Mouse (Mus musculus) kidney, adult 18-20 months (tissue): Measurements from ENCODE around the gene Actg1.

Experiments used
- DNase-seq: peaks from one replicate; pipeline ENCODE4 v3.0.0; 2021

Gene Actg1

GRCm38 (mm10) chr11:120347791-120348683 lies at the start of gene Actg1:
TSS of gene Actg1 (minus strand) at chr11:120348542.
- DNase-seq: peak; percentile 86

DNA sequence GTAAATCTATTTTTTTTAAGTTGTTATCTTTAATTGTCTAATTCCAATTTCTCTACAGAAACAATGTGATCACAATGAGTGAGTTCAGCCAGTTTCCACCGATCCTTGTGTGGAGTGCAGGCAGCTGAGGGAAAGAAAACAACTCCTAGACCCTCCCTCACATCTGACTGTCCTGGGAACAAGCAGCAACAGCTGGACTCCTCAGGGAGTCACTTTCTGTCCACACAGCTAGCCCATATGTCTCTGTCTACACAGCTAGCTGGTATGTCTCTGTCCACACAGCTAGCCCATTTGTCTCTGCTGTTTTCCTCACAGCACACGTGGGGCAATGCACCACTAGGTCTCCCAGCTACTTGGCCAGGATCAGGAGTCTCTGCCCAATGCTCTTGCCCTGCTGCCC lies 49.3 kb upstream of the Actg1 start:
- no peak for DNase-seq

- DNase-seq: no peak
These were observed 47.3 kb upstream of the Actg1 start for GRCm38 (mm10) chr11:120395661-120396060.

DNA sequence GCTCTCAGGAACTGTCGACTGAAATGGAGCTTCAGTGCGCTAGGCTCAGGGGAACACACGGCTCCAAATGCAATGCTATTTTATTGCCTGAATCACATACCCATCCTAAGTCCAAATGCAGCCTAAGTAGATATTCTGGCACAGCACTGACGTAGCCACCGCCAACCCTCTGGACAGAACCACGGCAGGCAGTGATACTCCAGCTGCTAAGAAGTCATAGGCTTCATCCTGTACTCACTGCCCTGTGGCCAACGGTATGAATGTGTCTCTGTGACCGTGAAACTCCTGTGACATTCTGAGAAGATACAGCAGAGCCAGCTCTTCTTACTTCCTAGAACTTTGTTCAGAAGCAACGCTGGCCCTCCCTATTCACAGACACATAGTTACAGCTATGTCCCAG lies 40.2 kb upstream of the Actg1 start:
- DNase-seq: no peak

GRCm38 (mm10) chr11:120387157-120387556 lies 38.8 kb upstream of the Actg1 start:
- DNase-seq: peak; percentile 8

GRCm38 (mm10) chr11:120386632-120387031 lies 38.3 kb upstream of the Actg1 start:
- no peak for DNase-seq

GRCm38 (mm10) chr11:120382509-120382908 lies 34.2 kb upstream of the Actg1 start:
- no peak for DNase-seq

DNA sequence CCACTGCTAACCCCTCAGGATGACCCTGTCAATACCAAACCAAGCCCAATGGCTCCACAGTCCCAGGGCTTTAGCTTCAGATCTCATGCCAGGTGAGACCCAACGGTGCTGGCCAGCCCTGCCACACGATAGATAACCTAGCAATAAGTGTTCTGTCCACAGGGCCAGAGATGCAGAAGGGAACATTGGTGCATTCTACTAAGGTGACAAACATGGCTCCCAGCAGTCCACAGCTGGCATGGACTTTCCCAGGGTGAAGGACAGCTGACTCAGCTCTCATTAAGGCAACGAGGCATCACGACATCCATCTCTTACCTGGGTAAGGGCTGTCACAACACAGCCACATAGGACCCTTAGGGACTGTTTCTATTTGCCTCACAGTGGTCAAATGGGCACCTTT lies 32.8 kb upstream of the Actg1 start:
- no peak for DNase-seq

DNA sequence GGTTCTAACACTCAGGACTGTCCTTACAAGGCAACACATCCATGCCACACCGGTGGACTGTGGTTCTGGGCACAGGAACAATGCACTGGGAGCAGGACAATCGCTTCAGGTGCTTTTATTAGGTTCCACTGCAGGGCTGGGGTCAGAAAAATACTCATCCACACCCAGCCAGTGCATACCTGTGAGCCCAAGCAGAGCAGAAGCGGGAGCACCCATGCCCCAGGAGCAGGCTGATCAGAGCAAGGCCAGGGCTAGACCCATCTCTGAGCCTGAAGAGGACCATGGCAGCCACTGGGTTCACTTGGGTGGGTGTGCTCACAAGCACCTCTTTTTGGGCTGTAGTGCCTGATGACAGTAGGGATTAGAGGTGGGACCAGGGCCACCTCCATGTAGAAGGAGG lies 31.9 kb upstream of the Actg1 start:
- DNase-seq: no peak

DNA sequence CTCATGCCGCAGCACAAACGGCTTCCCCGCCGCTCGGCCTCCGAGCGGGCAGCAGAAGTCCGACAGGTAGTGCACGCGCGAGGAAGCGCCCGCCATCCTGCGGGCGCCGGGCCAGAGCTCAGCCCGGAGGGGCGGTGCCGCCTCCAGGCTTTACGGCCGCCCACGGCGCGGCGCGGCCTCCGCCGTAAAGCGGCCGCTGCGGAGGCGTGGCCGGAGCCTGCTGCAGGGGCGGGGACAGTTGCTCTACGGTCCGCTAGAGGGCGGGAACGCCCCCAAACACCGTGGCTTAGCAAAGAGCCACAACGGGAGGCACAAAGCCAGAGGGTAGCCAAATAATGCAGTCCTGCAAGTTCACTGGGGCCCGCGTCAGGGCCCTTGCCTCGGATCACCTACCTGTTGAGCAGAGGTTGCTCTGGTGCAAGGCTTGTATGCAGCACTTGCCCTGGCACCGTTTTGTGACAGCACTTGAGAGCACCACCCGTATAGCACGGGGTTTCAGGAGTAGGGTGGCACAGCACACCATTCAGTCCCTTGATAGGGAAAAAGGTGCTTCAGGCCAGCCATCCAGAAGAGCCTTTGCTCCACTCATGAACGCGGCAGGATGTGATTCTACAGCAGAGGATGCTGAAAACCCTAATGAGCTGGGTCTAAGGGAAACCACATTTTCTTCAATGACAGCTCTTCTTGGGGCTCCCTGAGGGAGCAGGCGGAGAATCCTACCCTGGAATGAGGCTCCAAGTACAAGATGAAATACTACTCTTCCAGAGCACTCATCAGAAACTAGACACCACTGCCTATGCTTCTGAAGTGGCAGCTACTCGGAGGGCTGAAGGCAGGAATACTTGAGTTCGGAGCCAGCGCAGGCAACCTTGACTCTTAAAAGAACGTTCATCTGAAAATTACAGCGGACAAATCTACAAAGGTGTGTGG lies 30.5 kb upstream of the Actg1 start, which contains the start of gene Faap100:
TSS of gene Faap100 (minus strand) at position 154 of the 930 bp plus-strand sequence.
- peak; percentile 93 for DNase-seq

- peak; percentile 74 for DNase-seq
These were observed 29.8 kb upstream of the Actg1 start for GRCm38 (mm10) chr11:120378031-120378610.

DNA sequence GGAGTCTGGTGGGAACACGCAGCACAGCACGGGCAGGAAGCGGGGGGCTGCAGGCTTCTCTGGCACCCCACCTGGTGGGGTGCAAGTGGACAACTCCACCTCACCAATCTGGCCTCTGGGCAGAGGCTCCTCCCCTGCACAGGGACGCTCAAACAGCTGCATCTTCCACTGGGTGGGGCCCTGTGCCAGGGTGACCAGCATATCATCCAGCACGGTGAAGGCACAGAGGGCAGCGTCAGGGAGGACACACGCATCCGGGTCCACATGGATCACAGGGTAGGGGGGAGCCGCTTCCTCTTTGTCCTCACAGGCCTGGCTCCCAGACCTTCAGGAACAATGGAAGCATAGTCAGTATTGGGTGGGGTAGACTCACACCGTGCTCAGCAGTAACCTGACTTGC lies 29.0 kb upstream of the Actg1 start:
- no peak for DNase-seq

- DNase-seq: no peak
These were observed 28.2 kb upstream of the Actg1 start for GRCm38 (mm10) chr11:120376302-120377160.

DNA sequence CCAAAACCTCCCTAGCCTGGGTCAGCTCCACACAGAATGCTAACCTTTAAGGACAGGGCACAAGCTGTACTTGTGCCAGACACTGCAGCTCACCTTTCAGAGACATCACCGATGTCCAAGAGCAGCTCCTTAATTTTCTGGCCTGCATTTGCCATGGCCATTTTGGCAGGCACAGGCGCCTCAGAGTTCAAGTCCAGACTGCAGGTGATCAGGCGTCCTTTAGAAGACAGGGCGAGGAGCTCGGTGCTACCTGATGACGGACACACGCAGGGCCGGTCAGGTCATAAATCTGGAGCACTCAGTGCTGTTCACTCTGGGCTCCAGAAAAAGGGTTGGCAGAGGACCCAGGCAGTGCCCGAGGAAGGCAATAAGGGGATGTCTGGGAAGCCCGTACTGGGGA lies 27.0 kb upstream of the Actg1 start:
- no peak for DNase-seq

DNA sequence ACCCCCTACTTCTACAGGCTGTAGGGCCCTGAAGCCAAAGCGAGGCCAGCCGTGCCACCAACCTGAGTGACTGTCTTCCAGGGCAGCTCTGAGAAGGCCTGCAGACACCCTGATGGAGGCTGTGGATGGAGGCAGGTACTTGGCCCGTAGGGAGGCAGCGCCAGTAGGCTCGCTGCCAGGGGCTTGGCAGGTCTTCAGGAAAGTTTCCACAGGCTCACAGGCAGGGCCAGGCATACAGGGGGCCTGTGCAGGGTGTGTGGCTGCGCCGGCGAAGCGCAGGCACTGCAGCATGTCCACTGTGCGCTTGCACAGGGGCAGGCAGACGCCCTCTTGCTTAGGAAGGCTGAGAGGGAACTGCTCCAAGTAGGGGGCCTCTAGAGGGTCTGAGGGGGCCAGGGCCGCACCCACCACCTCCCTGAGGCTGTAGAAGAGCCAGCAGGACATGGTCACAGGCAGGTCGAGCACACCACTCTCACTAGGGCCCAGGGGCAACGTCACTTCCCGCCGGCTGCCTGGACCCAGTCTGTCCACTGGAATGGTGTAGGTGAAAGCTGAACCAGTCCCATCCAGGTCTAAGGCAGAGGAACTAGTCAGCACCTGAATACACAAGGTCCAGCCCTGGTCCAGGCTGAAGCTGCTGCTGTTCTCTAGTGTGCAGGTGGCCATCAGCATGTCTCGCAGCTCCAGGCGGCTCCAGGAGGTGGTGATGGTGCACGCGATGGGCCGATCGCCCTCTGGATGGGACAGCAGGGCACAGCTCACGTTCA lies 25.7 kb upstream of the Actg1 start:
- DNase-seq: peak; percentile 76

DNA sequence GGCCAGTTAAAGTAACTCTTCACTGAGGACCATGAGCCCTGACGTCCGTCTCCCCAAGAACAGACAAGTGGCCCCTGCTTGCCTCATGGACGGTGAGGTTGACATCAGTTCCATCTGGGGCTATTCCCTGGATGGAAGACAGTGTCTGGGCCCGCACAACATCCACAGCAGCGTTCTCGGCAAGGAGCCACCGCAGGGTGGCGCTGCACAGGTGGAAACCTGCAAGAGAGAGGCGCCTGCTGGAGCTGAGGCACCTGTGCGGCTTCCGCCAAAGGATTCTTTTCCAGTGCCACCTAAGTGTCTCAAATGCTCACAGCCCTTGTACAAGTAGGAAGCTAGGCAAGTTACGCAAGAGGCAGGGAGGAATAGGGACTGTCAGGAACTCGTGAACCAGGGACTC lies 24.7 kb upstream of the Actg1 start:
- DNase-seq: no peak

GRCm38 (mm10) chr11:120369656-120370055 lies 21.3 kb upstream of the Actg1 start:
- DNase-seq: peak; percentile 81

GRCm38 (mm10) chr11:120366443-120367027 lies 18.2 kb upstream of the Actg1 start:
- no peak for DNase-seq

GRCm38 (mm10) chr11:120362891-120363290 lies 14.5 kb upstream of the Actg1 start:
- DNase-seq: no peak

DNA sequence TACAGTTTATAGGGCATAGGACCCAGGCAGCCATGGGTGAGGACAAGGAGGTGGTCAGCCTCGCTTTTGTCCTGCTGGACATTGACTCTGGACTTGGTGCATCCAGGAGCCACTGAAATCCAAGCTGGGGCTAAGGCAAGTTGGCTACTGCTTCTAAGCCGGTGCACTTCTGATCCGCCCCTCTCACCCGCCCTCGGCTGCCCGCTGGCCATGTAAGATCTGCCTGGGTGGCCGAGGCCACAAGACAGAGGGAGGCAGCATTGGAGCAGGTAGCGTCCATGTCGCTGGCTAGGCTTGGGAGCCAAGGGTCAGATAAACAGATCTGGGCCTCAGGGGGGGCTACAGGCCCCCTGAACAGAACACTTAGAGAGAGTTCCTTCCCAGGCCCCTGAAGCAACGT lies 13.0 kb upstream of the Actg1 start, which contains the start of gene Fscn2:
TSS of gene Fscn2 (plus strand) at position 240 of the 400 bp plus-strand sequence.
- no peak for DNase-seq

- no peak for DNase-seq
These were observed 12.4 kb upstream of the Actg1 start for GRCm38 (mm10) chr11:120360755-120361154.
